Mouse (Mus musculus): ENCODE measurements at regions not wholly inside any gene's neighbourhood (a gene's known extent, or its start where the extent isn't known, plus 50 kb on each side); places are given as distances from the start of the nearest gene placed in this dataset.

DNA sequence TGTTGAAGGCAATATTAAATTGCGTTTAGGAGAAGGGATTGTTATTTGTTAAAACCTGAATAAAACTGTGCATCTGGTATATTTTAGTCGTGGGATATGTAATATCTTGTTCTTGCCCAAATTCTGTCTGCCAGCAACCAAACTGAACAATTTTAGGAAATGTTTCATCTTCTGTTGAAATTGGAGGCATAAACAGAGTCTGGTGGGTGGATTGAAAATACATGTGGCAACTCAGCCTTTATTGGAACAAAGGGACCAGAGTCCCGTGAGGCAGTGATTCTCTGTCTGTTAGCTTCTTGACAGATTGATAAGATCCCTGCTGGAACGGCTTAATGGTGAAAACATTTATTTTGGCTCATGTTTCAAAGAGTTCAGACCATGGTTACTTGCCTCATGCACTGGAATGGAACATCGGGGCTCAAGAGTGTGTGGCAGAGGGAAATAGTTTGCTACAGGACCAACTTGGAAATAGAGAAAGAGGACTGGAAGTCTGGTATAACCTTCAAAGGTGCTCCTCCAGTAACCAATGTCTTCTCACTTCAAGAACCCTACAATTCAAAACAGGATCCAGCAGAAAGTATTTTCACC is 640.7 kb downstream of the Tox3 start:
- TF ChIP-seq CTCF (conservative IDR thresholded peaks at IDR 0.05; ENCODE audit: low read length) (no peak), POU5F1 (IDR thresholded peaks at IDR 0.05; ENCODE audit: borderline replicate concordance, low read length) (no peak)

All from E14TG2a.4 (cell line).